Mouse (Mus musculus) WW6 (cell line): ENCODE measurements at regions not wholly inside any gene's neighbourhood (a gene's known extent, or its start where the extent isn't known, plus 50 kb on each side); places are given as distances from the start of the nearest gene placed in this dataset.

Experiments used
- DNase-seq: peaks from one replicate; pipeline ENCODE4 v3.0.0-alpha.2; 2013; ENCODE audit warnings: low read depth, low spot score

DNA sequence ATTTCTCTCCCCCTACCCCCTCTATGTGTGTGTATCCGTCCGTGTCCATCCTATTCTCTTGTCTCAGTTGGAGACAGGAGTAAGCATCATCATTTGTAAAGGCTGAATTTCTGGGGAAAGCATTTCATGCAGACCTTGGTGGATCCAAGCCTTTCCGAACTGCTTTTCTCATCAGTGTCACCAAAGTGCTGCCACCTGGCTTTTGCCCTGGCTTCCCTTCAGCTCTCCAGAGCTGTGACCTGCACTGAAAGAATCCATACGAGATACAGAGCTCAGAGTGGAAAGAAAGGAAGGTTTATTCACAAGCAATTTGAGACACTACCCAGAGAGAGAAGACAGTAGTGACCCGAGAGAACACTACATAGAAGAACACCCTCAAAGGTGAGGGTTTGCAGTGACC, 248.1 kb downstream of the Cxcl12 start:
- DNase-seq, result no peak

GRCm38 (mm10) chr6:117422846-117423573, 254.7 kb downstream of the Cxcl12 start:
- no peak for DNase-seq

- no peak for DNase-seq
Observed at GRCm38 (mm10) chr6:117426363-117426762, 258.0 kb downstream of the Cxcl12 start.

DNA sequence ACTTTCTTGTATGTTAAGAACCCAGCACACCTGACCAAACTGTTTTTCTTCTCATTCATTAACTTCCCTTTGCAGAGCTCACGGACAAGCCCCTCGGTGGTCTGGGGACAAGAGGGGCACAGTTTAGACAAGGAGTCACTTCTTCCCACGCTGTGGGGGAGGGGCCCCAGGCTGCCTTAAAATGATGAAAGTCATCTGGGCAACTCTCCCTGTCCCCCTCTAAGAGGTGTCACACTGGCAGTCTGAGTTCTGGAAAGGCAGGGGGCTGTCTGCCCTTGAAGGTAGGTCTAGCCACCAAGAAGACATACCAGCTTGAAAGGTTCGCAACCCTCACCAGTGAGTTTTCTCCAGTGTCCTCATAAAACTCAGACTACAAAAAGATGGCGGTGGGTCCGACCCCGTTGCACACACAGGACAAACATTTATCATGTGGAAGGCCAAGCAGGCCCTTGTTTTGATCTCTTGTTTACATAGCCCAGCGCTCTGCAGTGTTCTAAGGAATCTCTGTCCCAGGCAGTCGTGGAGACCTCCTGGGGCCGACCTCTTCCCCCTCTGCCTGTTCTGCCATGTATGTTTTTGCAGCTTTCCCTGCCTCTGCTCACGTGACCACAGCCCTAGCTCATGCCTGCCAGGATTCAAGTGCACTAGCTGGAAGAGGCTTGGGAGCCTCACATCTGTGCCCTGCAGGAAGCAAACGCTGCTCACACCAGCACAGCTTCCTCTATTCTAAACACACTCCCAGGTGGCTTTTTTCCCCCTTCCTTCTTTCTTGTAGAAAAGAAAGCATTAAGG, 259.2 kb downstream of the Cxcl12 start:
- no peak for DNase-seq

- DNase-seq, result no peak
Observed at GRCm38 (mm10) chr6:117428441-117428840, 260.1 kb downstream of the Cxcl12 start.

DNA sequence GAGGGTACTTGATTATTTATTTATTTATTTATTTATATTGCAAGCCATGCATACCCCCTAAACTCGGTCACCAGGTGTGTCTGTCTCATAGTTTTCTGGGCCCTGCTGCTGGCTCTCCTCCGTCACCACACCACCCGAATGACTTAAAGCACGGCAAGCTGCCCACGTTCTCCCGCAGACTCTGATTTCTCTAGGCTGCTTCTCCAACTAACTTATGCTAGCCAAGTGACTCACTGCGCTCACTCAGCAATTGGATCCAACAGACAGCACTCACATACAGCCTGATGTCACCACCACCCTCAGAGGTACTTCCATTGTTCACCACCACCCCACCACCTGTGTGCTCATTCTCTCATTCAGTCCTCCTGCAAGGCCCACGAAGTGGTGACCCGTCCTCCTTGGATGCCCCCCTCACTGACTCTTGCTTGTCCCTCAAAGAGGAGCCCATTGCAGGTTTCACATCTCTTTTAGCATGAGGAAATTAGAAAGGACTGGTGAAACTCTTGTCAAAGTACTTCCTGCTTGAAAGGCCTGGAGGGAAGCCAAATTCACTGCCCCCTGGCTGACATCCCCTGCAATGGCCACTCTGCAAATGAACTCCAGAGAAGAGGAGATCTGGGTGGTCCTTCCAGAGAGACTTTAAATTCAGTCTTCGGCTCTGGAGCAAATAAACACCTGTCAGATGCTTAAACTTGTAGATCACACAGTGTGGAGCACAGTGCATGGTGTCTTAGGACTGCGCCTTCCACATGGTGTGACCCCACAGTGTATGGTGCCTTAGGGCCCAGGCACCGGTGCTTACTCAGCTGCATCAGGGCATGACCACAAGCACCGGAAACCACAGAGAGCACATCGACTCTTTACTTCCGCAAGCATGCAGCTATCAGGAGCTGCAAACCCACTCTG, 262.8 kb downstream of the Cxcl12 start:
- no peak for DNase-seq

- DNase-seq, result no peak
Observed at GRCm38 (mm10) chr6:117436851-117437250, 268.5 kb downstream of the Cxcl12 start.

GRCm38 (mm10) chr6:117437411-117438101, 269.2 kb downstream of the Cxcl12 start:
- no peak for DNase-seq

DNA sequence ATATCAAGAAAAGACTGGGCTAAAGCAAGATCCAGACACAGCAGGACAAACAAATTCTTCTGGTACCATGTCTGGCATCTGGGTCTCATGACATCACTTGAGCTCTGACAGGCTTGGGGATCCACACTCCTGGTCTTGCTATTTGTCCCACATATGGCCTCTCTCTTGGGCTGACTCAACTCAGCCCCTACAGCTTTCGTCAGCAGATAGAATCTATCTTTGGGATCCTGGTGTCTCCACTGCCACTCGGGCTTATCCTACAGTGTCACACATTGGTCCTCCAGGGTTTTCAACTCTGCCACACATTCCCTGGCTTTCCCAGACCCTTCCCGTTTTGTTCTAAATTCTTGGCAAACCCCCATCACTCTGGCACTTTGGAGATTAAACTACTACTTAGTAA, 280.3 kb downstream of the Cxcl12 start:
- no peak for DNase-seq

GRCm38 (mm10) chr6:117451001-117451400, 282.7 kb downstream of the Cxcl12 start:
- DNase-seq, result no peak

DNA sequence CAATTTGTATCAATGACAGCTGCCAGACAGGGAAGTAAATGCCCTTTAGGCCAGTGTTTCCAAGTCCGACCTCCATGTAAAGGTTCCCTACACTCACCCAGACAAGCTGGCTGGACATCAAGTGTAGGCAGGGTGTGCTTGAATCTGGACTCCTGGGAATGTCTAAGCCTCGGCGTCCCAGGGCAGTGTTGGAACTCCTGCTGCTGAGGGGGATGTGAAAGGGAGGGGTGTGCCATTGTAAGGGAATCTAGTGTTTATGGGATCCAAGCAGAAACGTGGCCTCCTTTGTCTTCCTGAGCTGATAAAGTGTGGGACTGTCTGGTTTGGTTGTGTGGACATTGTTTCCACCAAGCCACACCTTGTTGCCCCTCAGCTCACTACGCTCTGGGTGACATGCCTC, 291.9 kb downstream of the Cxcl12 start:
- DNase-seq, result no peak

GRCm38 (mm10) chr6:117465165-117465564, 296.8 kb downstream of the Cxcl12 start:
- no peak for DNase-seq

DNA sequence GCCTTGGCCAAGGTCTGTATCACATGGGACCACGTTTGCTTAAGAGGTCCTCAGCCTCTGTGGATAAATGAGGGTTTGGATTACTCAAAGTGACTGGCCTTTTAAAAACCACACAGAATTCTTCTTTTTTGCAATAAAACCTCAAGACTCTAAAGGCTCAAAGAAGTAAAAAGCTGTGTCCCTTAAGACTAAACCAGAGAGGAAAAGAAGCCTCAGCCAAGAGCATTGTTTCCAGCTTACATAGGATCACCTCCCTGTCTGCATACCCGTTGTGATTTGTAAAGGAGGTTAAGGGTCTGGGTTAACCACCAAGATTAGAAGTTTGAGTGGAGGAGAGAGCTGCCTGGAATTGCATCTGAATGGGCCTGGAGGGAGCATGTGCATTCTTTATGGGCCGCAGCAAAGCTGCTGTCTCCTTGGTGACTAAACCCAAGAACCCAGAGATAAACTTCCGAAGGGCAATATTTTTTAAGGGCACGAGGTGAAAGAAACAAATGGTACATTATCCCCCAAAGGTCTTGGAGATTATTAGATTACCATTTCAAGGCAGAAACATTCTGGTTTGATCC, 297.4 kb downstream of the Cxcl12 start:
- DNase-seq, result no peak

DNA sequence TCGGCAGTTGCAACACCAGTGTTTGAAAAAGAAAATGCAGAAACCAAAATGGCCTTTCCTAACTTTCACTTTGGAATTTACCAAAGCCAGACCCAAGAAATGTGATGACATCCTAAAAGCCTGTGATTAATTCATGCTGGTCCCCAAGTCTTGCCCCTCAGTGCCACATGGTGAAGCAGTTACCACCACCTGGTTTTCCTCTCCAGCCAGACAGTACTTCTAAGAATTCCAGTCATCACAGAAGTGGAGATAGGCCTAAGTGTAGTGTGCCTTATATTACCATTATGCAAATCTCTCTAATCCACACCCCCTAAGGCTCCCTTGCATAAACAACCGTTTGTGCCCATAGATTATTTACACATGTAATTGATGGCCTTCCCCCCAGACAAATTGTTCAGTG, 311.0 kb downstream of the Cxcl12 start:
- no peak for DNase-seq

DNA sequence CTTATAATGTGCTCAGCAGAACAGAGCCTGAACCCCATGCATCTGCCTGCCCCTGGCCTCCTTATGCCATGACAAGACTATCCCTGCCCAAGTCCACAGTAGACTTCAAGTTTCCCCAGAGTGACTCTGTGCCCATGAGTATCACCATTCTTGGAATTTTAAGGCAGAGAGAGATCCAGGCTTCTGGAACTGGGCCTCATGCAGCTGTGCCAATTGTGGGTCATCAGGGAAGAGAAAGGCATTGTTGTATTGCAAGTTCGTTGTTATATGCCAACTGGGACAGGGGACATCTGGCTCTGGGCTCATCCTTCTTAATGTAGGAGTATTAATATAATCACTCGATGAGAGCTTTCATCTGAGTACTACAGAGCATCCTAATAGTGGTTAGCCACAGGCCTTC, 312.1 kb downstream of the Cxcl12 start:
- no peak for DNase-seq

- no peak for DNase-seq
Observed at GRCm38 (mm10) chr6:117489161-117489560, 320.8 kb downstream of the Cxcl12 start.

GRCm38 (mm10) chr6:117489761-117490396, 321.5 kb downstream of the Cxcl12 start:
- DNase-seq, result no peak

- DNase-seq, result no peak
Observed at GRCm38 (mm10) chr6:117494971-117495370, 326.6 kb downstream of the Cxcl12 start.

DNA sequence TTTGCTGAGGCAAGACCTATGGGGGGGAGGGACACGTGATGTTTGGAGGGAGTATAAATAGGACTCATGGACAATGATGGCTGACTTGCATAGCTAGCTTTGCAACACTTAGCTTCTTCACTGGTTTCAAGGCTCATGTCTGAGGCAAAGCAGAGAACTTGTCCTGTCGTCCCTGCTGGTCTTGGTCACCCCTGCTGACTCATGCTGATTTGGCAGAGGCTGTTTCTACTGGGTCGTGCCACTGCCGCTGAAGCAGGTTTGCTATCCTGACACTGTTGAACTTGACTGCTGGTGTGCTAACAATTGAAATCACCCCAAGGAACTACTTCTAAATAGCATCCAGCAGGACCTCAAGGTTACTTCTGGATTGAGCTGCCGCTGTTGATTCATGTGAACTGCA, 329.0 kb downstream of the Cxcl12 start:
- no peak for DNase-seq

GRCm38 (mm10) chr6:117497904-117498303, 329.6 kb downstream of the Cxcl12 start:
- DNase-seq, result no peak

DNA sequence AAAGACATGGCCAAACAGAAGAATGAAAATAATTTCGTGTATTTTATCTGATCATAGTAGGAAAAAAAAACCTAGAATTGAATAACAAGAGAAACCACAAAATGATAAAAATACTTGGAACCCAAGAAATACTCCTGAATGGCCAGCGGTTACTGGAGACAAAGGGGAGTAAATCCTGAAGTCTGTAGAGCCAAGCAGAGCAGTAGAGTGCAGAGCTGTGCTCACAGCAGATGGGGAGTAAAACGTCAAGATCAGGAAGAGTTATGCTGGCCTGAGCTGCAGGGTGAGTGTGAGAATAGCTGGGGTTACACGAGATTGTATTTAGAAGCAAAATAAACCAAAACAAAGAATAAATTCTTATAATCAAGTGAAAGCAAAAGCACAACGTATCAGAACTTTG, 334.0 kb downstream of the Cxcl12 start:
- no peak for DNase-seq
